Mouse (Mus musculus) heart, embryonic 16.5 days (tissue): ENCODE data around the gene Secisbp2l. TPM values are rescaled to one million over a fixed set of nuclear protein-coding genes. Genes with fewer than 3 reads are reported as not detected.

Experiments used
- ATAC-seq: fragments of 200-750 bp; cut with Nextera tagmentation; replicated peaks from 2 replicates; pipeline ENCODE4 v1.8.0; 2017; ENCODE audit warnings: moderate number of reproducible peaks; ENCODE audit not compliant: insufficient read depth, low FRiP score; ENCODE audit errors: extremely low read depth
- H3K27ac ChIP-seq: fragments of 300-500 bp; sonication (generic); 2 replicates; pipeline ENCODE4 v1.5.1; 2014; ENCODE audit warnings: mild to moderate bottlenecking, low read length, control low read depth, moderate library complexity
- H3K27me3 ChIP-seq: fragments of 300-500 bp; sonication (generic); 2 replicates; pipeline ENCODE4 v1.6.1; 2014; ENCODE audit warnings: low read length, mixed read lengths; ENCODE audit not compliant: control insufficient read depth, insufficient read depth
- H3K36me3 ChIP-seq: fragments of 300-500 bp; sonication (generic); 2 replicates; pipeline ENCODE4 v1.6.1; 2014; ENCODE audit not compliant: control insufficient read depth, insufficient read depth
- H3K4me1 ChIP-seq: fragments of 300-500 bp; sonication (generic); 2 replicates; pipeline ENCODE4 v1.6.1; 2014; ENCODE audit warnings: low read length, mixed read lengths; ENCODE audit not compliant: control insufficient read depth, insufficient read depth
- H3K4me2 ChIP-seq: fragments of 300-500 bp; sonication (generic); 2 replicates; pipeline ENCODE4 v1.6.1; 2014; ENCODE audit warnings: low read depth, mild to moderate bottlenecking, control low read depth, low read length
- H3K4me3 ChIP-seq: fragments of 300-500 bp; sonication (generic); 2 replicates; pipeline ENCODE4 v1.5.1; 2014; ENCODE audit warnings: mild to moderate bottlenecking, control low read depth, low read length
- H3K9ac ChIP-seq: fragments of 300-500 bp; sonication (generic); 2 replicates; pipeline ENCODE4 v1.6.1; 2014; ENCODE audit warnings: low read length, control low read depth
- H3K9me3 ChIP-seq: fragments of 300-500 bp; sonication (generic); replicated peaks from 2 replicates; pipeline ENCODE4 v1.6.1; 2016; ENCODE audit warnings: low read length; ENCODE audit not compliant: control insufficient read depth
- WGBS: fragments of 180-500 bp; shearing (Covaris S2); extraction: QIAGEN DNeasy Blood & Tissue Kit; methylation state at CpG from one replicate; pipeline ENCODE4 v1.1.7; 2014; 5-methylcytosine and 5-hydroxymethylcytosine counted together
- polyA plus RNA-seq: library from polyadenylated mRNA; unstranded; fragments of >200 nt; fragmentation: Nextera tagmentation; extraction: Ambion mirVana; gene quantifications from 2 replicates; pipeline ENCODE4 v1.2.1, GENCODE M21; 2015

The Secisbp2l gene
- polyA plus RNA-seq, 1 experiment from 2014 or later, result 13.1 TPM

DNA sequence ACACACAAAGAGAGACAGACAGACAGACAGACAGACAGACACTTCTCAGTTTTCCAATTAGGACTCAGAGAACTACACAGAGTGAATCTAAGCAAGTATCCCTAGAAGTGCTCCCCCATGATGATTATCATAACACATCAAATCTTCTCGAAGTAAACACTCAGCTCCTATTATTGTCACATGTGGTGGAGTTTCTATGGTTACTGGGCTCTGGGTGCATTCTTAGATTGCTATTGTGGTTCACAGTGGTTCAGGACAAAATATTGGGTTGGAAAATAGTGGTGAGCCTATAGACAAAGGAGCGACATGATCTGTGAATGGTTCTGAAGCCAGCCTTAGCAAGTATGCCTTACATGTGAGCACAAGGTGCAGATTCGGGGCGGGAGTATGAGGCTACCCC is 19.3 kb upstream of the Secisbp2l start:
- Histone ChIP-seq H3K36me3 (no peaks in the 10 kb centered on the region), H3K27me3 (no peaks in the 10 kb centered on the region), H3K9ac (no peak overlapping the region), H3K4me1 (peaks cover 11% of the 10 kb centered on the region), H3K27ac (no peak overlapping the region), H3K4me3 (no peak overlapping the region), H3K9me3 (no peaks in the 10 kb centered on the region; the same call in none of the 2 replicates), H3K4me2 (no peak overlapping the region)
- 83% methylated on average over 4 of the region's 4 CpGs for WGBS
- ATAC-seq, result no peak

DNA sequence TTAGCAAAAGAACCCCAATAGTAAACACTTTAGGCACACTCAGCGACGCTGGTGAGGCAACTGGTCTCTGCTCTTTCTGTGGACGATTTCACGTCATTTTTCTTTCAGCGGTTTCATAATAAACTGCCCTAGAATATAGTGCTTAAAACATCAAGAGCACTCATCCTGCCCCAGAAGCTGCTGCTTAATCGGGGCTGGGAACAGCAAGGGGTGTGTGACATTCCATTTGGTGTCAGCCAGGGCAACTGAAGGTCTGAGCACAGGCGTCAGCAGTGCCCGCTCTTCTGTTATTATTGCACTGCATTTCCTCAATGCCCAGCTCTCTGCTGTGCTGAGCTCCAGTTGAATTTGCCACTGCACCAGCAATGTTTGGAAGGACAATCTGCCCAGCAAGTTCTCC is 18.4 kb upstream of the Secisbp2l start:
- Histone ChIP-seq H3K27ac (peak overlapping the region; percentile 55), H3K9me3 (no peaks in the 10 kb centered on the region; the same call in 1 of the 2 replicates), H3K4me2 (peak overlapping the region; percentile 26), H3K27me3 (no peaks in the 10 kb centered on the region), H3K4me3 (no peak overlapping the region), H3K36me3 (no peaks in the 10 kb centered on the region), H3K9ac (peak overlapping the region; percentile 6; the same call in 1 of the 2 replicates), H3K4me1 (peaks cover 11% of the 10 kb centered on the region)
- WGBS, result 39% methylated on average over 8 of the region's 8 CpGs
- peak; percentile 70; the same call in 1 of the 2 replicates for ATAC-seq

- WGBS, result 37% methylated on average over 4 of the region's 4 CpGs
- Histone ChIP-seq H3K27ac (peak overlapping the region; percentile 55; the same call in 1 of the 2 replicates), H3K4me1 (peaks cover 11% of the 10 kb centered on the region), H3K27me3 (no peaks in the 10 kb centered on the region), H3K9ac (no peak overlapping the region), H3K4me3 (no peak overlapping the region), H3K4me2 (peak overlapping the region; percentile 26; the same call in 1 of the 2 replicates), H3K9me3 (no peaks in the 10 kb centered on the region), H3K36me3 (no peaks in the 10 kb centered on the region)
- ATAC-seq, result peak; percentile 75; the same call in 1 of the 2 replicates
Observed at GRCm38 (mm10) chr2:125800428-125800827, 17.8 kb upstream of the Secisbp2l start.

DNA sequence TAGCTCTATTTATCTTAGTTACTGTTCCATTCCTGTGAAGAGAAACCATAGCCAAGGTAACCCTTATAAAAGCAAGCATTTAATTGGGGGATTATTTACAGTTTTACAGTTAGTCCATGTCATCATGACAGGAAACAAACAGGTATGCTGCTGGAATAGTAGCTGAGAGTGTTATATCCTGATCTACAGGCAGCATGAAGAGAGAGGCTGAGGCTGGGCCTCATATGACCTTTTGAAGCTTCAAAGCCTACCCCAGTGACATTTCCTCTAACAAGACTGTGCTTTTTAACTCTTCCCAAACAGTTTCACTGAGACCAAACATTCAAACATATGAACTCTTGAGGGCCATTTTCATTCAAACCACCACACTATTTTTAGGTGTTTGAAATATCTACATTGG is 15.2 kb upstream of the Secisbp2l start:
- no peaks in the 10 kb centered on the region for H3K36me3 ChIP-seq
- no peak overlapping the region for H3K9ac ChIP-seq
- no peak overlapping the region for H3K4me3 ChIP-seq
- no peaks in the 10 kb centered on the region for H3K27me3 ChIP-seq
- H3K4me1 ChIP-seq, result peaks cover 11% of the 10 kb centered on the region
- H3K27ac ChIP-seq, result no peak overlapping the region
- no peaks in the 10 kb centered on the region for H3K9me3 ChIP-seq
- H3K4me2 ChIP-seq, result no peak overlapping the region
- no peak for ATAC-seq

GRCm38 (mm10) chr2:125795118-125795517 is 12.4 kb upstream of the Secisbp2l start:
- H3K9me3 ChIP-seq, result no peaks in the 10 kb centered on the region
- H3K9ac ChIP-seq, result no peak overlapping the region
- H3K36me3 ChIP-seq, result no peaks in the 10 kb centered on the region
- 64% methylated on average over 2 of the region's 2 CpGs for WGBS
- no peaks in the 10 kb centered on the region for H3K27me3 ChIP-seq
- H3K4me1 ChIP-seq, result 0 out of 2 replicates have a peak, but pooled peaks cover 2% of the 10 kb centered on the region
- H3K4me3 ChIP-seq, result no peak overlapping the region
- ATAC-seq, result no peak
- H3K27ac ChIP-seq, result no peak overlapping the region
- H3K4me2 ChIP-seq, result no peak overlapping the region

- no peaks in the 10 kb centered on the region for H3K36me3 ChIP-seq
Observed at GRCm38 (mm10) chr2:125794166-125794565, 11.5 kb upstream of the Secisbp2l start.

DNA sequence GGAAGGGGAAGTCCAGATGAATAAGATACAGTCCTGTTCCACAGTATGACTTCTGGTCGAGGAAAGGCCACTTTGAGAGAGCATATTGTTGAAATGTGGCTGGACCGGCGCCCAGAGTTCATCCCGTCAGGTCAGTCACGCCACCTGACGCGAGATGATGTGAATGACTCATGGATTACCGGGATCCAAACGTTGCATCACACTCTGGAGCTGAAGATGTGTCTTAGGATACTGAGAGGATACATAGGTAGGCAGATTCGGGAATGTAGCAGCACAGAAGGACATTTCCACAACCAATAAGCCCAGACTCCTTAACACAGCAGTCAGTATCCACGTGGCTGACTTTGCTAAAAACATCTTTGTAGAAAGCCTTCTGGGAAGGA is 10.2 kb upstream of the Secisbp2l start:
- Histone ChIP-seq H3K36me3 (no peaks in the 10 kb centered on the region), H3K4me2 (no peak overlapping the region), H3K27me3 (no peaks in the 10 kb centered on the region), H3K4me1 (no peaks in the 10 kb centered on the region), H3K4me3 (no peak overlapping the region), H3K27ac (no peak overlapping the region), H3K9me3 (no peaks in the 10 kb centered on the region), H3K9ac (no peak overlapping the region)
- ATAC-seq, result no peak
- WGBS, result 61% methylated on average over 11 of the region's 11 CpGs

More at GRCm38 (mm10) chr2:125794166-125794565, 11.5 kb upstream of the Secisbp2l start:
- Histone ChIP-seq H3K9me3 (no peaks in the 10 kb centered on the region), H3K9ac (no peak overlapping the region), H3K4me2 (no peak overlapping the region), H3K4me1 (no peaks in the 10 kb centered on the region), H3K27ac (no peak overlapping the region), H3K4me3 (no peak overlapping the region), H3K27me3 (no peaks in the 10 kb centered on the region)
- ATAC-seq, result no peak
- WGBS, result 77% methylated on average over 2 of the region's 2 CpGs

DNA sequence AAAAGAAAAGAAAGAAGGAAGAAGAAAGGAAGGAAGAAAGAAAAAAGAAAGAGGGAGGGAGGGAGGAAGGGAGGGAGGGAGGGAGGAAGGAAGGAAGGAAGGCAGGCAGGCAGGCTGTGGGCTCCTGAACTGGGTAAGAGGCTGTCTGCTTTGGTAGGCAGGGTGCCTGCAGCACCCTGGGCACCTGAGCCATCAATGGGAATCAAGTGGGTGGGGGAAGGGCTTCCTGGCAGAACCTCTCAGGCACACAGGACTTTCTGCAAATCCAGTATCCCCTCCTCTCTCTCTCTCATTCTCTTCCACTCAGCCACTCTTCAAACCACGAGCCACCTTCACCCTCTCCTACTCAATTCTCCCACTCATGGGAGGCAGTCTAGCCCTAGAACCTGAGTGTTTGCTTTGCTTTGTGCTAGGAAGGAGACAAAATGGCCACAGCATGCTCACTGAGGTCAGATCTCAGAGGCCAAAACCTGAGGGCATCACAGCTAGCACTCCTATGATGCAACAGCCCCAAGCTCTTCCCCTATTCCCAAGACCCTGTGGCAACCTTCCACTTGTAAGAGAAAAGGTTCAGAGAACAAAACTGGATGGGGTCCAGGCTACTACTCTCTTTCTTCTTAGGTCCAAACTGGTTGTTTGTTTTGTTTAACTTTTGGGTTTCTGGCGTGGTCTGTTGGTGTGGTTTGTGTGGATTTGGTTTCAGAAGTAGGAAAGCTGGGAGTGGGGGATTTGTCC is 9.6 kb upstream of the Secisbp2l start:
- H3K36me3 ChIP-seq, result no peaks in the 10 kb centered on the region
- no peak overlapping the region for H3K27ac ChIP-seq
- no peaks in the 10 kb centered on the region for H3K4me1 ChIP-seq
- no peak overlapping the region for H3K4me2 ChIP-seq
- H3K9ac ChIP-seq, result no peak overlapping the region
- no peaks in the 10 kb centered on the region for H3K9me3 ChIP-seq
- H3K27me3 ChIP-seq, result no peaks in the 10 kb centered on the region
- H3K4me3 ChIP-seq, result no peak overlapping the region
- 46% methylated on average over 2 of the region's 2 CpGs for WGBS
- no peak for ATAC-seq

GRCm38 (mm10) chr2:125791485-125791885 is 8.8 kb upstream of the Secisbp2l start:
- ATAC-seq, result no peak
- Histone ChIP-seq H3K27me3 (no peaks in the 10 kb centered on the region), H3K9me3 (no peaks in the 10 kb centered on the region), H3K4me2 (no peak overlapping the region), H3K4me3 (no peak overlapping the region), H3K27ac (no peak overlapping the region), H3K4me1 (no peaks in the 10 kb centered on the region), H3K9ac (no peak overlapping the region), H3K36me3 (no peaks in the 10 kb centered on the region)
- WGBS, result 59% methylated on average over 7 of the region's 7 CpGs
